Mouse (Mus musculus): ENCODE results near the gene Jph3.

The Jph3 gene

GRCm38 (mm10) chr8:121730646-121731045 is 1.2 kb downstream of the Jph3 start:
- peak; percentile 75 for DNase-seq

GRCm38 (mm10) chr8:121731060-121731459 is 1.6 kb downstream of the Jph3 start:
- DNase-seq: no peak

GRCm38 (mm10) chr8:121731471-121732333 is 2.3 kb downstream of the Jph3 start:
- peak; percentile 90 for DNase-seq

- no peak for DNase-seq
Observed at GRCm38 (mm10) chr8:121732334-121732665, 2.9 kb downstream of the Jph3 start.

DNA sequence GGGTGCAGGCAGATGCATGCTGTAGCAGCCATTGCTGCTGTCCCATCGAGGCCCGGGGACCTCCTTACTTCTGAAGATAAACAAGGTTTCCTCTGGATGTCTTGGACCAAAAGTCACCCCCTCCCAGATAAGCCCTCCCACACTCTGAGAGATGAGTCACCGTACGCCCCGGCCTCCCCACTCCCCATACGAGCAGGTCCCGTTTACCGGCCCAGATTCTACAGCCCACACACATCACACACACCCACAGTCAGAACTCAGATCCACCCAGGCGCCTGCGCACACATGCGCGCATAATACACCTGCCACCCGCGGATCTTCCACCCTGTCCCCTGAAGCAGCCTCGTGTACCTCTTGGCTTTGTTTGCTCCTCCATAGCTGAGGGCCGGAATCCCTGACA is 4.8 kb downstream of the Jph3 start:
- DNase-seq: no peak

DNA sequence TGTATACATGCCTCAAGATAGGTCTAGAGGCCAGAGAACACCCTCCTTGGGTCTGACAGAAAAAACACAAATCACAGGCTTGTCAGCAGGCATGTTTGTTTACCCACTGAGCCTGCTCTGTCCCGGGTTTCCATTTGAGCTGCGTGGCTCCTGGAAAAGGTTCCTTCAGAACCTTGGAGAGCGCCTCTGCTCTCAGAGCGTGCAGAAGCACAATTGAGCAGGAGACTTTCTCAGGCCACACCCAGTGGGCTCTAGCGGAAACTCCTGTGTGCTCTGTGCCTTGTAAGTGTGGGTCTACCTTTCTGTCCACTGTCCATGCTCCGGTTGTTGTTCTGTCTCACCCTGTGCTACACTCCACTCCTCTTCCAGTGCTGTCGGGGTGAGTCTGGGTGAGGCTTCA is 6.8 kb downstream of the Jph3 start:
- DNase-seq: no peak

GRCm38 (mm10) chr8:121740721-121741120 is 11.3 kb downstream of the Jph3 start:
- no peak for DNase-seq

DNA sequence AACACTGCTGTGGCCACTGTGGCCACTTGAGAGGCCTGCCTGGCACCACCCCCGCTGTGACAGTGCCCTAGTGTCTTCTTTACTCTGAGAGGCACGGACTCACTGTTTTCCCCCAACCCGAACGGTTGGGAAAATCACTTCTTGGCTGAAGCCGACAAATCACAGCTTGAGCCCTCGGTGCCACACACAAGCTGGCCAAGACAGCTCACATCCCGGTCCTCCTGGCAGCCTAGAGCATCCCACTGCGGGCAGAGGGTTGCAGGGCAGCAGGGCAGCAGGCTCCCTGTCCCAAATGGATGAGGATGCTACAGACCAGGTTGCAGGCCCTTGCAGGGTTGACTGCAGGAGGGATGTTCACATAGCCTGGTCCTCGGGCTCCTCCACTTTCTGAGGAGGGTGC is 20.1 kb downstream of the Jph3 start:
- peak; percentile 91 for DNase-seq

GRCm38 (mm10) chr8:121750512-121750911 is 21.1 kb downstream of the Jph3 start:
- DNase-seq: no peak

DNA sequence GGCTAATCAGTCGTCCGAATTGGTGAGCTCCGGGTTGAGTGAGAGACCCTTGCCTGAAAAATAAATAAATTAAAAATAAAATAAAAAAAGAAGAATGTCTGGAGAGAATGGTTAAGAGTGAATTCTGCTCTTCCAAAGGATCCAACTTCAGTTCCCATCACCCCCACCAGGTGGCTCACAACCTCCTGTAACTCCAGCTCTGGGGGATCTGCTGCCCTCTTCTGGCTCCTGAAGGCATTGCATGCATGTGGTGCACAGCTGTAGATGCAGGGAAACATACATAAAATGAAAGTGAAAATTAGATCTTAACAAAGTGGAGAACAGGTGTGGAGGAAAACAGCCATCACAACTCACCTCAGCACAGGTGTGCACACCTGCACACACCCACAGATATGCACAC is 22.0 kb downstream of the Jph3 start:
- DNase-seq: no peak

DNA sequence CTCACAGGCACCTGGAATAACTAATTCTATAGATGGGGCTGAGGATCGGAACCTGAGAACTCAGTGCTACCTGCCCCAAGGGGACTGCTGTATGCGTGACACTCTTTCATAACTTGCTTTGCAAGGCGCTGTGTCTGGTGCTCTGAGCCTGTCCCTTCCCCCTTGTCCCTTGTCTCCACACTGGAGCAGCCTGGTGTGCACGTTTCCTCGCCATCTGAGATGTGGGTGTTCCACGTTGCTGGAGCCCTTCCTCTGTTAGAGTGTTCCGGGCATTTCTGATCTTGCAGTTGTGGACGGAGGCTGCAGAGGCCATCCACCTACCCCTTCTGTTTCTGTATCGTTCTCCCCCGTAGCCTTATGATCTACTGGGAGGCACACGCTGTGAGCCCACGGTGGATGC is 29.0 kb downstream of the Jph3 start:
- DNase-seq: no peak

DNA sequence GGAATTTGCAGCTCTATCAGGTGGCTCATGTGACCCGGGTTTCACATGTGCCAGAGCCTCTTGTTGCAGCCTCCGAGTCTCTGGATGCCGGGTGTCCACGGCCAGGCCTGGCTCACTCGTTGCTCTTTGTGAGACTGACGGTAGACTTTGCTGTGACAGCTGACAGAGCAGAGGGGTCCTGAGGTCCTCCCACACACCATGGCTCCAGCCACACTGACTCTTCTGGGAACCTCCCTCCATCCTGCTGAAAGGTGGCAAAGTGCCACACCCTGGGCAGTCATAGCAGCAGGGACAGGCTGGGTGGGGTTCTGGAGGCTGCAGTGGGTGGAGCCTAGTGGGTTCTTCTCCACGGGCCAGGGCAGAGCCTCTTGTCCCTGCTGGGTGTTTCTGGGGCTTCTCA is 31.1 kb downstream of the Jph3 start:
- peak; percentile 73 for DNase-seq

DNA sequence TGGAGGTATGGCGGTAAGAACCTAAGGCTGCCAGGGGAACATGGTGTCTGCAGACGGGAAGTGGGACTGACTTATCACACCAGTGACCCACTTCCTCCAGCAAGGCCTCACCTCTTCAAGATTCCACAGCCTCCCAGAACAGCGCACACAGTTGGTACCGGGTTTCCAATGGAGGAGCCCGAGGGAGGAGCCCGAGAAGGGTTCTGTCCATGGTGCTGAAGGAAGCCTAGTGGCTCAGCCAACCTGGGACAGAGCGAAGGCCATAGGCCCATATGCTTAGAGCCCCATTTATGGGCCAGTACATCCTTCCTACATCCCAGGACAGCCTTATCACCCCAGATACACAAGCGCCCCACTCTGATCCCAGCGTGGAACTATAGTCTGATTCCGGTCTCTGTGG is 32.1 kb downstream of the Jph3 start:
- DNase-seq: no peak

DNA sequence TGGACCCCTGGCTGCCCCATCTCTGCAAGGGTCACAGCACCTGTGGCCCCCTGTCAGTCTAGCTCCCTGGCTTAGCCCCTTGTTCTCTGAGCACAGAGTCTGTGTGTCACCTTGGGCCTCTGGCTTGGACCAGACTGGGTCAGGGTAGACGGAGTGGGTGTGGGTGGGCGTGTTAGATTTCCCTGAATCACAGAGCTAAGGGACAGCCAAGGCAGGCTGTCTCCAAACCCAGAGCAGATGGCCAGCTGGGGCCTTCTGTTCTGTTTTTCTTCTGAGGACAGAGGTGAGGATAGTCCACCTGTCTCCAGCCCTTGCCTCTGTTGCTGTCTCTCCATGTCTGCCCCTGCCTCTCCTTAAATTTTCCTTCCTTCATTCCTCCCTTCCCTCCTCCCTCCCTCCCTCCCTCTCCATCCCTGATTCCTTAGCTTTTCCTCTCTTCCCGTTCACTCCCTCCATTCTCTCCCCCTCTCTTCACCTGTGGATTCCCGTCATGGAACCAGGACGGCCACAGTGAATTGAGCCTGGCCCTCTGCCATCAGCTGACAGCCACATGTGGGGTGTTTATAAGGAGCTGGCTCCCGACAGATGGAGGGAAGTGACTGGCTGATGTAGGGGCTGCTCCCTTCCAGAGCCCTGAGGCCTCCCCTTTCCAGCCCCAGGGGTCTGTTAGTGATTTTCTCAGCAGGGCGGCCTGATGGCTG is 33.7 kb downstream of the Jph3 start:
- no peak for DNase-seq

DNA sequence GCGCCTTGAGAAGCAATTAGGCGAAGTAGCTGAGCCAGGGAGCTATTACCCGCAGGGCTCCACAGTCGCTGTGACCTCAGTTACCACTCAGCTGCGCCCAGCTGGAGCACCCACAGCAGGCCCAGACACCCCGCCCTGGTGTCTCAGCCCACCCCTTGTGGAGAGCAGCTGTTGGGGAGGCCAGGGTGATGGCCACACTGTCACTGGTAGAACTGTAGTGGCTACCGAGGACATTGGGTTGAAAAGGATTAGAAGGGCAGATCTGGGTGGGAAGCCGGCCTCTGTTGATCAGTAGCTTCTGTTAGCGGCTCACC is 34.2 kb downstream of the Jph3 start:
- no peak for DNase-seq

DNA sequence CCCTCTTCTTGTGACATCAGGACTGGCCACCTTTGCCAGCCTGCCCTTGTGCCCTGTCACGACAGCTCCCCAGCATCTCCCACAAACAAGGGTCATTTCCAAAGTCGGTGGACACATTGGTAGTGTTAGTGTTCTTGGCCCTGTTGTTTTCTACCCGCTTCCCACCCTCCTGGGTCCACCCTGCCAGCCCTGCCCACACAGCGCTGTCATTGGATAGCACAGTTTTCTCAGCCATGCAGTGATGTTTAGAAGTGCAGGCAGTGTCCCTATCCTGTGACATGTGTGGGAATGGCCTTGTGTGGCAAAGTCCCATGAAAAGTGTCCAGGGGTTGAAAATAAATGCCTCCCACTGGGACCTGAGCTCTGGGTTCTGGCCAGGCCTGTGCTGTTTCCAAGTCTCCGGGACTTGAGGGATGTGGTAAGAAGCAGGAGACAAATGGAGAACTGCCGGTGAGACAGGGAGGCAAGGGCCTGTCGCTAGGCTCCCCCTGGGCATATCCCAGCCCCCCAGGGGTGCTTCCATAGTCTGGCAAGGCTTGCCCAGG is 36.2 kb downstream of the Jph3 start:
- DNase-seq: no peak

DNA sequence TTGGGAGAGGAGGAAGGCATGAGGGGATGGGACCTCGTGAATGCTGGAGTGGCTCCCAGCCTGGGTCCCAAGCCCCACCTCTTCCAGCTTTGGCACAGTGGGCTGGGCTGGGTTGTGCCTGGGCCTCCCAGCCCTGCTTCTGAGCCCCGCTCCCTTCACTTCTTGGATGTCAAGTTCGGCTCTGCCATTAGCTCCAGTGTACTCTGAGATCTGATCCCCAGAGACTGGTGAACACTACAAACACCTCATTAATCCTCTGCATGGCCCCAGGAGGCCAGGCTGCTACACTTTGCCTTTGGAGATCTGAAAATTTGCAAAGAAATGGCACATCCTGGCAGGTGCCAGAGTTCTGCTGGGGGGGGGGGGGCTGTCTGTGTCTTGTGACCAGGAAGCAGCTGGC is 39.7 kb downstream of the Jph3 start:
- no peak for DNase-seq

DNA sequence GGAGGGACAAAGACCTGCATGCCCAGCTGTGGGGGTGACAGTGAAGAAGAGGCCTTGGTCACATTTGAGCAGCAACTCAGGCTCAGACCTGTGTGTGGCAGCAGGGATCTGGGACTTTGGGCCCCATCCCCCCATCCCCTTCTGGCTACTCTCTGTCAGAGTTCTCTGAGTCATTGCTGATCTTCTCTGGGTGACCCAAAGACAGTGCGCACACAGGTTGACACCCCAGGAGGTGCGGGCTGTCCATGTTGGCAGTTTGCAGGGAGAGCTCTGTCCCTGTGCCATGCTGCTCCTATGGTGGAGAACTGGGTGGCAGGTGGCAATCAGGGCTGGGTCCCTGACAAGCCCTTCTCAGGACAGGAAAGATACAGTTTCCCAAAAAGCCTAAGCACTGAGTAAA is 40.2 kb downstream of the Jph3 start:
- DNase-seq: peak; percentile 82

GRCm38 (mm10) chr8:121770845-121771752 is 41.7 kb downstream of the Jph3 start:
- no peak for DNase-seq

DNA sequence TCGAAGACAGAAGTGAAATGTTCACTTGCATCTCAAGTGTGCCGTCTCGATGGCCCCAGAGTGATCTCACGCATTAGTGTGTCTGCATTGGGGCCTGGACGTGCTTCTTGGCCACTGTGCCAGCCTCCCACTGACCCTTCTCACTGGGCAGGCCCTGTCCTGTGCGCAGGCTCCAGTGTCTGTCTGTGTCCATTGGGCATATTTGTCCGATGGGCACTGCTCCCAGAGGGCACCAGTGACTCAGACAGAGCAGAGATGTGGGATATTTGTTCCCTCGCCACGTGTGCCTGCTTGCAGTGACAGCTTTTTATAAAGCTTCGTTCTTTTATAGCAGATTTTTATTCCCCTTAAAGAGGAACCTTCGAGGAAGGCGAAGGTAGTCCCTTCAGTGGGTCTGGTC is 44.5 kb downstream of the Jph3 start:
- no peak for DNase-seq

GRCm38 (mm10) chr8:121782493-121782892 is 53.1 kb downstream of the Jph3 start:
- DNase-seq: peak; percentile 69

DNA sequence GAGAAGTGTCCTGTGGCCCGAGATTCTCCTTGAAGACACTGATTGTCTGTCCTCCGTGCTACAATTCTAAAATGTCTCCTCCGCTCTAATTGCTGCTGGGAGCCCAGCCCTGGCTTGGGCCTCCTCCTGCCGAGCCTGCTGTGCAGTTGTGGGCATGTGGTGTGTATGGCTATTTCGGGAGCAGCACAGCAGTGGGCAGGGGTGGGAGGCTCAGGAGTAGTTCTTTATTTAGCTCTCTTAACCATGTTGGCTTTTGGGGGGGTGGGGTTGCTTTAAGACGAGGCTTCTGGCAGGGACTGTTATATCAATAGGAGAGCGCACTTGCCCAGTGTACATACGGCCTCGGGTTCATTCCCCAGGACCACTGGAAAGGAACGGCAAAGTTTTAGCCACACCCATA is 57.1 kb downstream of the Jph3 start:
- DNase-seq: no peak

DNA sequence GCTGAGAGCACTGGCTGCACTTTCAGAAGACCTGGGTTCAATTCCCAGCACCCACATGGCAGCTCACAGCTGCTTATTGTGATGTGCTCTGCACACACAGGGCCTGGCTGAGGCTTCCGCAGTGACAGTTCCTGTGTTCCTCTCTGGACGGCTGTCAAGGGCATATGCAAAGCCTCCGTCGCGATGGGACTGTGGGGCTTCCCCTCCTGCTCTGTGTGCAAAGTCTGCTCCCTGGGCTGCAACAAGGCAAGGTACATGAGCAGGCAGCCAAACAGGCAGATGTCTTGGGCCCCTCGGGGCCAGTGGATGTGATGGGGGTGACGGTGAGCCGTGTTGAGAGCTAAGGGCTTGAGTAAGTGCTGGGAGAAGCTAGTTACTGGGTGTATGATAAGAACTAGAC is 59.4 kb downstream of the Jph3 start:
- DNase-seq: no peak

Measured in cerebellum, adult 11-12 months (tissue).